Mouse (Mus musculus): ENCODE results near the gene Med12l.

Med12l gene

GRCm38 (mm10) chr3:59228730-59229551 is 223.3 kb downstream of the Med12l start:
- no peak for DNase-seq (ENCODE audit: extremely low read depth, insufficient read length, low spot score)

GRCm38 (mm10) chr3:59230912-59231311 is 225.3 kb downstream of the Med12l start:
- DNase-seq (ENCODE audit: extremely low read depth, insufficient read length, low spot score): no peak

GRCm38 (mm10) chr3:59234878-59235277 is 229.3 kb downstream of the Med12l start:
- DNase-seq (ENCODE audit: extremely low read depth, insufficient read length, low spot score): no peak

- DNase-seq (ENCODE audit: extremely low read depth, insufficient read length, low spot score): no peak
These were observed 237.8 kb downstream of the Med12l start for GRCm38 (mm10) chr3:59243384-59243783.

GRCm38 (mm10) chr3:59248031-59248430 is 242.4 kb downstream of the Med12l start:
- no peak for DNase-seq (ENCODE audit: extremely low read depth, insufficient read length, low spot score)

- DNase-seq (ENCODE audit: extremely low read depth, insufficient read length, low spot score): no peak
These were observed 244.8 kb downstream of the Med12l start for GRCm38 (mm10) chr3:59250454-59250853.

GRCm38 (mm10) chr3:59257740-59258664 is 252.4 kb downstream of the Med12l start:
- DNase-seq (ENCODE audit: extremely low read depth, insufficient read length, low spot score): no peak

GRCm38 (mm10) chr3:59260745-59261144 is 255.1 kb downstream of the Med12l start:
- no peak for DNase-seq (ENCODE audit: extremely low read depth, insufficient read length, low spot score)

GRCm38 (mm10) chr3:59261709-59262472 is 256.3 kb downstream of the Med12l start:
- DNase-seq (ENCODE audit: extremely low read depth, insufficient read length, low spot score): no peak

GRCm38 (mm10) chr3:59262704-59263103 is 257.1 kb downstream of the Med12l start, which contains the start of gene P2ry12:
P2ry12 (minus strand) TSS chr3:59262871.
- no peak for DNase-seq (ENCODE audit: extremely low read depth, insufficient read length, low spot score)

- no peak for DNase-seq (ENCODE audit: extremely low read depth, insufficient read length, low spot score)
These were observed 257.8 kb downstream of the Med12l start for GRCm38 (mm10) chr3:59263417-59263816.

- DNase-seq (ENCODE audit: extremely low read depth, insufficient read length, low spot score): no peak
These were observed 258.4 kb downstream of the Med12l start for GRCm38 (mm10) chr3:59263988-59264387.

GRCm38 (mm10) chr3:59270811-59271210 is 265.2 kb downstream of the Med12l start:
- no peak for DNase-seq (ENCODE audit: extremely low read depth, insufficient read length, low spot score)

GRCm38 (mm10) chr3:59277502-59278253 is 272.1 kb downstream of the Med12l start:
- no peak for DNase-seq (ENCODE audit: extremely low read depth, insufficient read length, low spot score)

GRCm38 (mm10) chr3:59278254-59278533 is 272.6 kb downstream of the Med12l start:
- DNase-seq (ENCODE audit: extremely low read depth, insufficient read length, low spot score): no peak

GRCm38 (mm10) chr3:59278620-59279019 is 273.0 kb downstream of the Med12l start:
- no peak for DNase-seq (ENCODE audit: extremely low read depth, insufficient read length, low spot score)

GRCm38 (mm10) chr3:59290551-59290950 is 284.9 kb downstream of the Med12l start:
- peak; percentile 50 for DNase-seq (ENCODE audit: extremely low read depth, insufficient read length, low spot score)

GRCm38 (mm10) chr3:59293437-59294199 is 288.0 kb downstream of the Med12l start:
- no peak for DNase-seq (ENCODE audit: extremely low read depth, insufficient read length, low spot score)

Data from 3134 (cell line).